Mouse (Mus musculus) liver, postnatal 0 days (tissue): Measurements from ENCODE around the gene 6330409D20Rik.

ENCODE experiments used
- CTCF ChIP-seq: sonication (generic); IDR thresholded peaks from 2 replicates; pipeline ENCODE4 v1.5.1; 2016; ENCODE audit warnings: antibody characterized with exemption, low read depth
- EP300 ChIP-seq: IDR thresholded peaks from 2 replicates; pipeline ENCODE4 v1.6.1; 2016; ENCODE audit warnings: antibody characterized with exemption, low read depth, mild to moderate bottlenecking

DNA sequence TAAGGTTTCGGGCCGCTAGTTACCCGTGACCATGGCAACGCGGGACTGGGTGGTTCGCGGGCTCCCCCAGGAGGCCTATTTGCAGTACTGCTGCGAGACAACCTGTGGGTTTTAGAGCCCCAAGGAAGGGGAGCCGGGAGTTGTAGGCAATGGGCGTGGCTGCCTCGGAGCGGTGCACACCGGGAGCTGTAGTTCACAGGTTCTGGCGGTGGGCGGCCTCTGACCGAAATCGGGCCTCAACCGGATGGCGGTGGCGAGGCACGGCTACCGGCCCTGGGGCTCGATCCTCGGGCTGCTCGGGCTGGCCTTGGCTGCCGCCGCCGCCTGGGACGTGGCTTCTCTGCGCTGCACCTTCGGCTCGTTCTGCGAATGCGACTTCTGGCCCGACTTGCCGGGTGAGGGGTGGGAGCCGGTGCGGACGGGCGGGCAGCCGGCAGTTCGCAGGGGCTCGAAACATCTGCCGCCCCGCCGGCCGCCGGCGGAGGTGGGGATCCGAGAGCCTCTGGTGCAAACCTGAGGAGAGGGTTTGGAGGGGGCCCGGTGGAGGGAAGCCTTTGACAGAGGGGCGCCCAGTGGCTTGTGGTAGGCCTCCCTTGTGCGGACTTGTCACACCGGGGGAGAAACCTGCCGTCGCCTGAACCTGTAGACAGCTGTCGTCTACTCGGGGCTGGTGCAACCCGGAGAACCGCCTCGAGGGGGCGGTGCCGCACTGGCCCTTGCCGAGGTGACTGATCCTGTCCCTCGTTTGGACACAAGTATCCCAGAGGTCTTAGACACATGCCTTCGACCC lies 16.4 kb upstream of the 6330409D20Rik start, which contains the start of gene Tor2a:
- TF ChIP-seq CTCF (peak; percentile 96), EP300 (no peak)
